Mouse (Mus musculus) myocyte (in vitro differentiated cells): Measurements from ENCODE around the gene Exo5. TPM values are rescaled to one million over a fixed set of nuclear protein-coding genes. Genes with fewer than 3 reads are reported as not detected.

ENCODE experiments used
- H3K27me3 ChIP-seq: one replicate; pipeline ENCODE4 v1.6.1; 2011; ENCODE audit not compliant: control insufficient read depth, insufficient read depth, insufficient read length
- H3K36me3 ChIP-seq: one replicate; pipeline ENCODE4 v1.6.1; 2011; ENCODE audit not compliant: control insufficient read depth, insufficient read depth
- H3K4me2 ChIP-seq: one replicate; pipeline ENCODE4 v1.6.1; 2011; ENCODE audit warnings: low read depth, control low read depth
- H3K4me3 ChIP-seq: one replicate; pipeline ENCODE4 v1.5.1; 2011; ENCODE audit warnings: mild to moderate bottlenecking, control low read depth, moderate library complexity
- H3K79me2 ChIP-seq: one replicate; pipeline ENCODE4 v1.6.1; 2011; ENCODE audit not compliant: control insufficient read depth, insufficient read depth
- H3ac ChIP-seq: one replicate; pipeline ENCODE4 v1.6.1; 2011; ENCODE audit not compliant: control insufficient read depth, insufficient read length
- CEBPB ChIP-seq: IDR thresholded peaks from 2 replicates; pipeline ENCODE4 v1.6.1; 2011; ENCODE audit warnings: mild to moderate bottlenecking, moderate library complexity; ENCODE audit not compliant: poor library complexity, insufficient read depth, severe bottlenecking
- E2F4 ChIP-seq: IDR thresholded peaks from one replicate; pipeline ENCODE4 v1.6.1; 2011; ENCODE audit warnings: mild to moderate bottlenecking, control low read depth, moderate library complexity; ENCODE audit not compliant: insufficient read depth
- MAX ChIP-seq: IDR thresholded peaks from one replicate; pipeline ENCODE4 v1.6.1; 2011; ENCODE audit warnings: low read depth, mild to moderate bottlenecking, control low read depth
- MYOD1 ChIP-seq, 3 experiments: IDR thresholded peaks; one replicate each; pipeline ENCODE4 v1.6.1; 2011; ENCODE audit warnings: control low read depth in 2 of 3, low read depth in 2 of 3, mild to moderate bottlenecking in 2 of 3, moderate library complexity in 1 of 3; ENCODE audit not compliant: insufficient read length in 2 of 3, control insufficient read depth in 1 of 3
- MYOG ChIP-seq, 3 experiments: IDR thresholded peaks; one replicate each; pipeline ENCODE4 v1.6.1; 2011; ENCODE audit warnings: control low read depth in 2 of 3, low read depth in 2 of 3, mild to moderate bottlenecking in 2 of 3; ENCODE audit not compliant: insufficient read length in 2 of 3, control insufficient read depth in 1 of 3, insufficient read depth in 1 of 3
- POLR2A ChIP-seq: IDR thresholded peaks from one replicate; pipeline ENCODE4 v1.6.1; 2011; ENCODE audit warnings: low read depth, mild to moderate bottlenecking, control low read depth, moderate library complexity; ENCODE audit not compliant: insufficient read length
- POLR2AphosphoS2 ChIP-seq: IDR thresholded peaks from one replicate; pipeline ENCODE4 v1.6.1; 2011; ENCODE audit warnings: low read depth, control low read depth; ENCODE audit not compliant: insufficient read length
- REST ChIP-seq: IDR thresholded peaks from one replicate; pipeline ENCODE4 v1.6.1; 2011; ENCODE audit warnings: mild to moderate bottlenecking, control low read depth, moderate library complexity; ENCODE audit not compliant: insufficient read depth, insufficient read length
- SRF ChIP-seq: IDR thresholded peaks from one replicate; pipeline ENCODE4 v1.6.1; 2011; ENCODE audit warnings: low read depth; ENCODE audit not compliant: control insufficient read depth, insufficient read length
- TCF12 ChIP-seq: IDR thresholded peaks from one replicate; pipeline ENCODE4 v1.6.1; 2011; ENCODE audit warnings: mild to moderate bottlenecking, control low read depth; ENCODE audit not compliant: poor library complexity, insufficient read depth, severe bottlenecking
- TCF3 ChIP-seq: IDR thresholded peaks from one replicate; pipeline ENCODE4 v1.6.1; 2011; ENCODE audit warnings: low read depth, control low read depth; ENCODE audit not compliant: insufficient read length
- USF1 ChIP-seq: IDR thresholded peaks from one replicate; pipeline ENCODE4 v1.6.1; 2011; ENCODE audit warnings: low read depth, mild to moderate bottlenecking, control low read depth, moderate library complexity
- polyA plus RNA-seq: library from polyadenylated mRNA; unstranded; fragments of >200 nt; fragmentation: generic; extraction: Trizol; gene quantifications from one replicate; pipeline ENCODE4 v1.2.1, GENCODE M21; 2012; ENCODE audit warnings: missing spikeins

Gene Exo5
- polyA plus RNA-seq, 1 experiment = 6.3 TPM

- Histone ChIP-seq H3ac (no peak overlapping the region), H3K27me3 (no peaks in the 10 kb centered on the region), H3K79me2 (no peaks in the 10 kb centered on the region), H3K4me2 (no peak overlapping the region), H3K36me3 (no peaks in the 10 kb centered on the region), H3K4me3 (no peak overlapping the region)
- TF ChIP-seq MYOD1 (IDR thresholded peaks at IDR 0.05; ENCODE audit: control insufficient read depth in 1 of 3, insufficient read length in 2 of 3, low read depth in 2 of 3) (no peak), TCF3 (no peak), POLR2A (no peak), CEBPB (no peak), SRF (no peak), USF1 (no peak), E2F4 (no peak)
These were observed 30.8 kb upstream of the Exo5 start for GRCm38 (mm10) chr4:120955586-120955985.

DNA sequence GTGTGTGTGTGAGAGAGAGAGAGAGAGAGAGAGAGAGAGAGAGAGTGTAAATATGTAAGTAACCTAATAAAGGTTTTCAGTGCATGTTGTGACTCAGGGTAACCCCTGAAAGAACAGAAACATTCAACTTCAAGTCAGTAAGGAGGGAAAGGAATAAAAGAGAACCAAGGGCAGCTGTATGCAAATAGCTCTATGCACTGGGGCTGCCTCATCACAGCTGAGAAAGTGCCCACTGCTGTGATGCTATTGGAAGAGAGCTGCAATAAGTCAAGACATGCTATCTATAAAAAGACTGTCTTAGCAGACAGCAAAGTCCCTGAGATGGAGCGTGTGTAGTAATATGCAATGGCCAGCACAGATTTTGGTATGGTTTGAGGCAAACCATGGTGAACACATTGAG lies 28.9 kb upstream of the Exo5 start:
- H3K4me2 ChIP-seq = no peak overlapping the region
- no peaks in the 10 kb centered on the region for H3K79me2 ChIP-seq
- H3ac ChIP-seq = no peak overlapping the region
- H3K4me3 ChIP-seq = no peak overlapping the region
- H3K27me3 ChIP-seq = no peaks in the 10 kb centered on the region
- H3K36me3 ChIP-seq = peaks cover 1% of the 10 kb centered on the region
- TF ChIP-seq SRF (no peak), CEBPB (no peak)

DNA sequence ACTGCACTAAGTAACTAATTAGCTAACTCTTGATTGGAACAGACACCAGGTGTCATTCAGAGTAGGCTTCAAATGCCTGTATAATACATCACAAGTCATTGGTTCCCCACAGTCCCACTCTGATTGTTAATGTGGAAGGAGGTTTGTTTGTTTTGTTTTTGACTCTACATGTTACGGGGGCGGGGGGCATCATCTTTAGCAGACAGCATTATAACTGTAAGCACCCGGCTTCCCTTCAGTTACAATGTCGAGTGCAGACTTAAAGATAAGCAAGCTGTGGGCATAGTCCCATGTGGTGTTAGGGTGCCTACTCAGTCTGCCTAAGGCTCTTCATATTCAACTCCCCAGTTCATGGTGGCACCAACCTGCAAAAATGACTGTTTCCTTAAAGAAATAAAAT lies 28.2 kb upstream of the Exo5 start:
- Histone ChIP-seq H3K79me2 (no peaks in the 10 kb centered on the region), H3K4me3 (no peak overlapping the region), H3K36me3 (peaks cover 4% of the 10 kb centered on the region), H3K4me2 (no peak overlapping the region), H3K27me3 (no peaks in the 10 kb centered on the region), H3ac (no peak overlapping the region)
- TF ChIP-seq TCF3 = no peak
- no peak for TF ChIP-seq E2F4
- no peak for TF ChIP-seq CEBPB
- no peak for TF ChIP-seq TCF12
- TF ChIP-seq POLR2A = no peak
- TF ChIP-seq USF1 = no peak
- TF ChIP-seq MYOD1 (IDR thresholded peaks at IDR 0.05; ENCODE audit: control insufficient read depth in 1 of 3, insufficient read length in 2 of 3, low read depth in 2 of 3) = no peak
- no peak for TF ChIP-seq MYOG (IDR thresholded peaks at IDR 0.05; ENCODE audit: control insufficient read depth in 1 of 3, insufficient read depth in 1 of 3, insufficient read length in 2 of 3, low read depth in 2 of 3)
- TF ChIP-seq REST = no peak
- no peak for TF ChIP-seq MAX
- no peak for TF ChIP-seq POLR2AphosphoS2
- no peak for TF ChIP-seq SRF

DNA sequence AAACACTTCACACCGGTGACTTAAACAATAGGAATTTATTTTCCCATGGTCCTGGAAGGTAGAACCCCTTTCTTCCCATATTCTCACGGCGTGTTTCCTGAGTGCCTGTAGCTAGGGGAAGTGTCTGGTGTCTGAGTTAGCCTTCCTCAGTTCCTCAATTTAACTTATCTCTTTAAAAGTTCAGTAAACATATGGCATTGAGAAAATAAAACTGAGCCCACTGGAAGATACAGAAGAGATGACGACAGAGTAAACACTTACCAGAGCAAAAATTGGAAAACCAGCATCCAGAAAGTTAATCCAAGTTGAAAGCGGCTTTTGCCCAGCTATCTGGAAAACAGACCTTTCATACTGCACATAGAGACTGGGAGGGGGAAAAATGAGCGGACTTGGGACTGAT lies 27.3 kb upstream of the Exo5 start:
- Histone ChIP-seq H3K4me2 (peak overlapping the region; percentile 93), H3K36me3 (peaks cover 4% of the 10 kb centered on the region), H3K79me2 (no peaks in the 10 kb centered on the region), H3K27me3 (no peaks in the 10 kb centered on the region), H3ac (no peak overlapping the region), H3K4me3 (peak overlapping the region; percentile 49)
- no peak for TF ChIP-seq TCF3
- TF ChIP-seq SRF = no peak
- no peak for TF ChIP-seq REST
- TF ChIP-seq MYOG (IDR thresholded peaks at IDR 0.05; ENCODE audit: control insufficient read depth in 1 of 3, insufficient read depth in 1 of 3, insufficient read length in 2 of 3, low read depth in 2 of 3) = no peak
- TF ChIP-seq POLR2A = no peak
- TF ChIP-seq POLR2AphosphoS2 = no peak
- no peak for TF ChIP-seq USF1
- TF ChIP-seq E2F4 = no peak
- no peak for TF ChIP-seq TCF12
- TF ChIP-seq MYOD1 (IDR thresholded peaks at IDR 0.05; ENCODE audit: control insufficient read depth in 1 of 3, insufficient read length in 2 of 3, low read depth in 2 of 3) = no peak
- no peak for TF ChIP-seq MAX
- no peak for TF ChIP-seq CEBPB

DNA sequence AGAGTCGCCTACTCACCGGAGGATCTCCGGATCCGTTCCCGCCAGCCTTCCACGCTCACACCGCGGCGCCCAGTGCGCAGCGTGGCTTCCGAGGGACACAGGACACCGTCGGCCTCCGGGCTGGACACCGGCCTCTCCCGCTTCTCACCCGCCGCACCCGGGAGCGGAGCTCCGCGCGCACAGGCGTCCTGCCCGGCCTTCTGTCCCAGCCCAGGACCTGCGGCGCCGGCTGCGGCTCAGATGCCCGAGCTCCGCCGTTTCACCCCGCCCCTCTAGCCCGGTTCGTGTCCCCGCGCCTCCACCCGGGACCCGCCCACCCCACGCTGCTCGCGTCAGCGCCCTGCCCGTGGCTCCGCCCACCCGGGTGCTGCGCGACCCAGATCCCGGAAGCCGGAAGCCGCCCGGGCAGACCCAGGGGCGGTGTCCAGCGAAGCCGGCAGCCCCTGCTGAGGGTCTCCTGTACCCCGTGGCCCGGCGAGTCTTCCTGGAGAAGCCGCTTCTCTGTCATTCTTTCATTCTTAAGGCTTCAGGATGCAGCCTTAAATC lies 26.7 kb upstream of the Exo5 start, which contains the start of gene Zfp69:
TSS of gene Zfp69 (minus strand) at position 272 of the 546 bp plus-strand sequence.
- Histone ChIP-seq H3K36me3 (peaks cover 4% of the 10 kb centered on the region), H3K4me3 (peak within 1 kb of the TSS; percentile 49), H3K27me3 (no peaks in the 10 kb centered on the region), H3K4me2 (peak within 1 kb of the TSS; percentile 100), H3K79me2 (no peaks in the 10 kb centered on the region), H3ac (peak within 1 kb of the TSS; percentile 37)
- TF ChIP-seq POLR2A (peak; percentile 77), MYOG (IDR thresholded peaks at IDR 0.05; ENCODE audit: control insufficient read depth in 1 of 3, insufficient read depth in 1 of 3, insufficient read length in 2 of 3, low read depth in 2 of 3) (peak in 1 of 3 experiments; percentile 7), REST (no peak), E2F4 (no peak), MAX (no peak), TCF3 (no peak), POLR2AphosphoS2 (peak; percentile 77), MYOD1 (IDR thresholded peaks at IDR 0.05; ENCODE audit: control insufficient read depth in 1 of 3, insufficient read length in 2 of 3, low read depth in 2 of 3) (no peak), CEBPB (no peak), SRF (no peak), TCF12 (no peak), USF1 (no peak)
